ENCODE assay signal across 10 mouse cellular contexts in genomic region chr8:94409523-94409922, GRCm38 (mm10).
"Had no signal": no experiment of that assay in that cellular context is flagged by ENCODE, and none has a peak within 500 bp of the region (broad histone marks: within the 10 kb centered on the region; RNA-seq: fewer than 3 reads in every experiment).

No protein-coding gene starts in this region.

- DNase-seq: lung, adult 18-20 months; lung, embryonic 14.5 days; lung, postnatal 10 days; lung, postnatal 4 days; midbrain, embryonic 14.5 days; right cerebral cortex, postnatal 14 days; thymus, adult 2 months; thymus, postnatal 25 days; thymus, postnatal 4 days had no signal

- ATAC-seq: midbrain, embryonic 16.5 days had no signal
